Mouse (Mus musculus) heart, postnatal 25 days (tissue): ENCODE measurements around the gene 2810408A11Rik. TPM values are rescaled to one million over a fixed set of nuclear protein-coding genes. Genes with fewer than 3 reads are reported as not detected.
"Not testable (repeated sequence)": the region's sequence is repeated elsewhere in the genome, so short reads cannot be mapped to it uniquely, and the experiment has no call there.

Experiments used
- DNase-seq: peaks from one replicate; pipeline ENCODE4 v3.0.0; 2022; ENCODE audit warnings: low spot score
- intact Hi-C: fragments of 180-260 bp; cut with DNase I; formaldehyde crosslinking; loops from one replicate; pipeline ENCODE4 v1.15.1; 2025
- microRNA-seq: library from miRNA; unstranded; fragments of <30 nt; microRNA quantifications from one replicate; pipeline ENCODE4 v1.2.0, GENCODE M21; 2022
- total RNA-seq, 2 experiments: library from RNA; stranded (reverse); gene quantifications; 2 replicates each; pipeline ENCODE4 v1.2.3; 2021

2810408A11Rik gene
- total RNA-seq, 2 experiments from 2014 or later, result 0.17 to 0.23 TPM

- intact Hi-C loops, result no loop called here
Observed at GRCm38 (mm10) chr11:69865561-69865960, 35.2 kb downstream of the 2810408A11Rik start.

DNA sequence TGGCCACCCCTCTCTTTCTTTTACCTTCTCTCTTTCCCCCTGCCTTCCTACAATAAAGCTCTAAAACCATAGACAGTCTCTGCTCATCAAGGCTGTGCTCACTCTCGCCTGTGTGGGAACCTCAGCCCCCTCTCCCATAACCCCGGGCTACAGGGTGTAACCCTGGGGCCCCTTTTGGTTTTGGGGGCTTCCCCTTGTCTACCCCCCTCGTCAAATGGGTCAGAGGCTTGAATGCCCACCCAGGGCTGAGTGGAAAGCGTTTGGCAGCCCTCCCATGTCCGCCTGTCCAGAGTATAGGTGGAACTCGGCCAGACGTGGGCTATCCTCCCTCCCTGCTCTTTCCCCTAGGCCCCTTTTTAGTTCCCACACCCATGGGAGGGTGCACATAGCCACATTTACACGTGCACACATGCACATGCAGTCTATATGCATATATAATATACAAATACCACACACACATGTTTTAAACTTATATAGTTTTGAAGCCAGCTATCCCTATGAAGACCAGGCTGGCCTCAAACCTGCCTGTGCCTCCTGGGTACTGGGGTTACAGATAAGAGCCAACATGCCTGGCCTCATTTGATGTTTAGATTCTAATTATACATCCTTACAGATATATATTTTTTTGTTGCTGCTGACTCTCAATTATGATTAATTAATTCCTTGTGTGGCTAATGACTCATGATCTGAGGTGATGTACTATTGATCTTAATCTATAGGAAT, 36.5 kb downstream of the 2810408A11Rik start:
- intact Hi-C loops, result no loop called here

More at GRCm38 (mm10) chr11:69865561-69865960, 35.2 kb downstream of the 2810408A11Rik start:
- DNase-seq, result no peak

DNA sequence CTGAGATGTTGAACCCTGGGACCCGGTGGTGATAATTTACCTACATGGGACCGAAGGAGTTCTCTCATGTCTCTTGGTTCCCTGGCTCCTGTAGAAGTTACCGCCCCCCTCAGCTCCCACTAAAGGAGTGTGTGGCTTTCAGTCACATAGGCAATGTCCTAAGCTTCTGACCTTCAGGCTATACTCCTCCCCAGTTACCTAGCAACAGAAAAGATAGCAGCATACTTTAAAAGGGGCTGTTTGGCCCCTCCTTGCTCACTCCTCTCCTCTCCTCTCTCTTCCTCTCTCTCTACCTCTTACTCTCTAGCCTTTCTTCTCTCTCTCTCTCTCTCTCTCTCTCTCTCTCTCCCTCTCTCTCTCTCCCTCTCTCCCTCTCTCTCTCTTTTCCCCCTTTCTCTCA, 37.1 kb downstream of the 2810408A11Rik start:
- intact Hi-C loops, DNase-seq: not testable (repeated sequence)

More for the DNA sequence above, 36.5 kb downstream of the 2810408A11Rik start:
- DNase-seq, result no peak

DNA sequence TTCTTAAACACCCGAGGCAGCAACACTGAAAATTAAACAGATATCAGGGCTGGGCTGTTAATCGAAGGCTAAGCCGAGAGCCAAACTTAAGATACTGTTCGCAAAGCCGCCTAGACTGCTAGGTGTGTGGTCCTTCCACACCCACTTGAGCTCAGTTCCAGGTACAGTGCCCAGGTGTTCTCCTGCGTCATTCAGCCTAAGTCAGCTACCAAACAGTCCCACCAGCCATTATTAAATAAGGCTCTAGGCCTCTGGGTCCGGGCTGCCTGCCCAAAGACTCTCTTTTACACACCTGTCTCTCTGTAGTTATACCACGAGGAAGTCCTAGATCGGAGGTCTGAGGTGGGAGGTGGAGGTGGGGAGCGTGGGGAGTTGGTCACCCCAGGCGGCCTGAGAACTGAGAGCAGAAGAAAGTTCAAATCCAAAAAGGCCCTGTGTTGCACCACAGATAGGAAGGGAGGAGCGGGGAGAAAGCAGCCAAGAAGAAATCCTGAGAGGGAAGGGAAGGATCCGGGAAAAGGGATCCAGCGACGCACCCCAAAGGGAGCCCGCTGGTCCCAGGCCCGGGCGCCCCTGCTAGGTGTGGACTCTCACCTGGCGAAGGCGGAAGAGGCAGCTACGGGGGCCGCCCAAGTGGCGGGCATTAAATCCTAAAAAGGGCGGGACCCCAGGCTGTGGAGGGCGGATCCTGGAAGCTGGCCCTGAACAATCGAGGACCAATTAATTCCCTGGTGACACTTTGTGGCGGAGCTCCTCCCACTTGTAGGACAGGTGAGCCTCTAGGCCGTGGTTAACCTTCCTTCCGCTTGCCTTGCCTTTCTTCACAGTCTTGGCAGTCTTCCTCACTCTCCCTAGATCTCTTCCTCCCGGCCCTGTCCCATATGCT, 42.4 kb downstream of the 2810408A11Rik start, which contains the start of gene Tnk1:
Gene Tnk1 (minus strand): TSS at position 618 of the 886 bp plus-strand sequence.
- no peak for DNase-seq
- intact Hi-C loops, result no loop called here

GRCm38 (mm10) chr11:69855347-69855746, 45.4 kb downstream of the 2810408A11Rik start:
- intact Hi-C loops, result loop anchor here (2.0 kb wide), 1 partner anchor 21 kb away; no protein-coding TSS in a partner anchor
- no peak for DNase-seq

GRCm38 (mm10) chr11:69854680-69855079, 46.1 kb downstream of the 2810408A11Rik start:
- no peak for DNase-seq
- intact Hi-C loops, result loop anchor here (2.0 kb wide), 1 partner anchor 22 kb away; no protein-coding TSS in a partner anchor

- intact Hi-C loops, result loop anchor here (2.0 kb wide), 1 partner anchor 23 kb away; no protein-coding TSS in a partner anchor
- no peak for DNase-seq
Observed at GRCm38 (mm10) chr11:69853994-69854393, 46.8 kb downstream of the 2810408A11Rik start.

- no peak for DNase-seq
- intact Hi-C loops, result no loop called here
Observed at GRCm38 (mm10) chr11:69850754-69851153, 50.0 kb downstream of the 2810408A11Rik start.

GRCm38 (mm10) chr11:69849884-69850283, 50.9 kb downstream of the 2810408A11Rik start:
- no peak for DNase-seq
- intact Hi-C loops, result no loop called here

GRCm38 (mm10) chr11:69849128-69849527, 51.7 kb downstream of the 2810408A11Rik start:
- intact Hi-C loops, result no loop called here
- DNase-seq, result no peak

- DNase-seq, result no peak
- intact Hi-C loops, result no loop called here
Observed at GRCm38 (mm10) chr11:69848021-69848420, 52.8 kb downstream of the 2810408A11Rik start.

Small RNA genes lying within 50 kb of the gene (microRNA-seq; reads per million reads assigned to microRNA genes)
- gene Mir6924, result not detected

Other genes with a start within 250 kb of the 2810408A11Rik start
- gene Sox15, start 245.7 kb downstream of the 2810408A11Rik start, total RNA-seq, result not detected
- 10 to 100 TPM; 15.2 to 16.5 TPM for gene Mpdu1, start 238.3 kb downstream of the 2810408A11Rik start, total RNA-seq
- gene Cd68, start 234.8 kb downstream of the 2810408A11Rik start, total RNA-seq, result 1 to 10 TPM; 7.1 to 7.7 TPM
- gene Eif4a1, start 228.6 kb downstream of the 2810408A11Rik start, total RNA-seq, result 100 to 1,000 TPM; 201 to 206 TPM
- 10 to 100 TPM; 31.7 to 33.5 TPM for gene Senp3, start 218.9 kb downstream of the 2810408A11Rik start, total RNA-seq
- gene Tnfsf13, start 215.2 kb downstream of the 2810408A11Rik start, total RNA-seq, result 1 to 10 TPM; 1.6 to 2.1 TPM
- gene Tnfsf12, start 205.1 kb downstream of the 2810408A11Rik start, total RNA-seq, result 10 to 100 TPM; 14.5 to 16.4 TPM
- gene Tnfsfm13, start 204.9 kb downstream of the 2810408A11Rik start, total RNA-seq, result 1 to 10 TPM; 3.2 to 4.5 TPM
- gene Polr2a, start 142.3 kb downstream of the 2810408A11Rik start, total RNA-seq, result 10 to 100 TPM; 28.6 to 30.4 TPM
- not detected for gene Slc35g3, start 139.0 kb downstream of the 2810408A11Rik start, total RNA-seq
- 10 to 100 TPM; 33.3 to 39.6 TPM for gene Zbtb4, start 135.1 kb downstream of the 2810408A11Rik start, total RNA-seq
- 1 to 10 TPM; 4.8 to 5.0 TPM for gene Chrnb1, start 105.0 kb downstream of the 2810408A11Rik start, total RNA-seq
- 1 to 10 TPM; 2.2 to 2.4 TPM for gene Fgf11, start 99.1 kb downstream of the 2810408A11Rik start, total RNA-seq
- under 1 TPM; 0.26 to 0.45 TPM for gene Tmem102, start 95.4 kb downstream of the 2810408A11Rik start, total RNA-seq
- not detected for gene Gm39566, start 85.7 kb downstream of the 2810408A11Rik start, total RNA-seq
- not detected for gene Spem2, start 82.5 kb downstream of the 2810408A11Rik start, total RNA-seq
- gene Spem1, start 78.8 kb downstream of the 2810408A11Rik start, total RNA-seq, result not detected
- gene Nlgn2, start 63.2 kb downstream of the 2810408A11Rik start, total RNA-seq, result 1 to 10 TPM; 4.4 to 5.4 TPM
- gene Tmem256, start 62.5 kb downstream of the 2810408A11Rik start, total RNA-seq, result 100 to 1,000 TPM; 186 to 199 TPM
- gene Plscr3, start 54.6 kb downstream of the 2810408A11Rik start, total RNA-seq, result 10 to 100 TPM; 24.4 to 24.9 TPM
- gene Tnk1, start 42.3 kb downstream of the 2810408A11Rik start, total RNA-seq, result under 1 TPM in 1 of 2 experiments, not detected in 1; 0.14 TPM
- not detected for gene Tmem95, start 23.0 kb downstream of the 2810408A11Rik start, total RNA-seq
- 1 to 10 TPM; 2.5 to 3.5 TPM for gene Kctd11, start 19.6 kb downstream of the 2810408A11Rik start, total RNA-seq
- 1 to 10 TPM in 1 of 2 experiments, under 1 TPM in 1; 0.88 to 1.1 TPM for gene Acap1, start 5.4 kb downstream of the 2810408A11Rik start, total RNA-seq
- gene Neurl4, start 85 bp upstream of the 2810408A11Rik start, total RNA-seq, result 10 to 100 TPM; 44.9 to 46.0 TPM
- 10 to 100 TPM; 24.1 to 26.7 TPM for gene Gps2, start 12.9 kb upstream of the 2810408A11Rik start, total RNA-seq
- 100 to 1,000 TPM; 427 TPM for gene Eif5a, start 21.0 kb upstream of the 2810408A11Rik start, total RNA-seq
- gene Ybx2, start 34.8 kb upstream of the 2810408A11Rik start, total RNA-seq, result 10 to 100 TPM; 18.8 to 23.4 TPM
- 100 to 1,000 TPM; 325 to 365 TPM for gene Slc2a4, start 47.2 kb upstream of the 2810408A11Rik start, total RNA-seq
- not detected for gene Cldn7, start 63.8 kb upstream of the 2810408A11Rik start, total RNA-seq
- gene Ctdnep1, start 80.2 kb upstream of the 2810408A11Rik start, total RNA-seq, result 100 to 1,000 TPM; 149 to 180 TPM
- 10 to 100 TPM; 48.3 to 51.5 TPM for gene Elp5, start 81.5 kb upstream of the 2810408A11Rik start, total RNA-seq
- 100 to 1,000 TPM; 274 to 291 TPM for gene Gabarap, start 90.2 kb upstream of the 2810408A11Rik start, total RNA-seq
- gene Phf23, start 94.8 kb upstream of the 2810408A11Rik start, total RNA-seq, result 10 to 100 TPM; 22.6 to 25.3 TPM
- gene Dvl2, start 99.6 kb upstream of the 2810408A11Rik start, total RNA-seq, result 1 to 10 TPM; 3.9 to 5.2 TPM
- gene Acadvl, start 114.4 kb upstream of the 2810408A11Rik start, total RNA-seq, result 1,000 to 10,000 TPM; 1,206 to 1,290 TPM
- 1 to 10 TPM; 6.6 to 8.1 TPM for gene Dlg4, start 116.0 kb upstream of the 2810408A11Rik start, total RNA-seq
- gene Asgr1, start 153.1 kb upstream of the 2810408A11Rik start, total RNA-seq, result not detected
- not detected for gene Asgr2, start 191.7 kb upstream of the 2810408A11Rik start, total RNA-seq
- gene Mgl2, start 229.3 kb upstream of the 2810408A11Rik start, total RNA-seq, result 1 to 10 TPM; 4.3 to 4.4 TPM